Mouse (Mus musculus) cerebellum, adult 2 months (tissue): ENCODE results near the gene Dusp21.

Experiments
- CTCF ChIP-seq: fragments of 200-500 bp; IDR thresholded peaks from 2 replicates; pipeline ENCODE4 v1.5.1; 2011; ENCODE audit warnings: low read depth, mild to moderate bottlenecking, control low read depth, low read length, moderate library complexity, borderline replicate concordance; ENCODE audit not compliant: insufficient read depth
- POLR2A ChIP-seq: fragments of 200-500 bp; IDR thresholded peaks from 2 replicates; pipeline ENCODE4 v1.6.1; 2011; ENCODE audit warnings: low read length, control low read depth, borderline replicate concordance; ENCODE audit not compliant: insufficient read depth

DNA sequence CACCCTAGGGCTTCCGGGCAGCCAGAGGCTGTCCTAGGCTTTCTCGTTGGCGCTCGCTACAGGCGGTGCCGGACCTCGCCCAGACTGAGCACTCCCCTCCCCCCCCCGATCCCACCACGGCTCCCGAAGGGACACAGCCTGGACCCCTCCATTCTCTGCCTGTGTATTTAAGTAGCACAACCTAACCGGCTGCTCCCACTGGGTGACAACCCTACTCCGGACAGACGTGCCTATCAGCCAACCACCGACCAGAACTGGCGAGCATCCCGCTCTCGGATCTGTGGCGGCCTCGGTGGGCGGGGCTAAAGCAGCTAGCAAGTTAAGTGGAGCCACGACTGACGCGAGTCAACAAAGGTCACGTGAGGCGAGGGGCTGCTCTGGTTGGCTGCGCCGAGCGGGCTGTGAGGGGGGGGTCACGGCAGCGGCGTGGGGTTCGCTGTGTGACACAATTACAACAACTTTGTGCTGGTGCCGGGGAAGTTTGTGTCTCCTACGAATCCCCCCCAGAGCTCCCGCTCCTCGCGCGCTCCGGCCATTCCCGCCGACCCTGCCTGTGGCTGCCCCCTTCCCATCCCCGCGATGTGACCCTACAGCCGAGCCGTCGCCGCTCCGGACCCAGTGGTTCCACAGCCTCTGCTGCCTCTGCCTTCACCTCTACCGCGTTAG, 16.7 kb downstream of the Dusp21 start, which contains the start of gene Kdm6a:
- TF ChIP-seq CTCF (no peak), POLR2A (peak; percentile 69; the same call in 1 of the 2 replicates)
